Mouse (Mus musculus): ENCODE results near the gene Olfr657. TPM values are rescaled to one million over a fixed set of nuclear protein-coding genes. Genes with fewer than 3 reads are reported as not detected.

Gene Olfr657
- polyA plus RNA-seq (2016; fragmentation: Nextera tagmentation; extraction: Ambion mirVana), result not detected in 2 replicates

- Histone ChIP-seq H3K36me3 (replicated peaks) (no peaks in the 10 kb centered on the region), H3K4me3 (no peak within 1 kb of the TSS), H3K4me1 (no peaks in the 10 kb centered on the region), H3K27me3 (replicated peaks; ENCODE audit: low read depth, poor library complexity, severe bottlenecking) (no peaks in the 10 kb centered on the region), H3K9me3 (no peaks in the 10 kb centered on the region), H3K27ac (replicated peaks) (no peak within 1 kb of the TSS)
- no peak for DNase-seq (ENCODE audit: low spot score)
Observed at GRCm38 (mm10) chr7:104624494-104624893, at the start of gene Olfr657. TSS of gene Olfr657 (plus strand) at chr7:104624794.

- Histone ChIP-seq H3K27ac (replicated peaks) (no peak within 1 kb of the TSS), H3K4me3 (no peak within 1 kb of the TSS), H3K4me1 (no peaks in the 10 kb centered on the region), H3K27me3 (replicated peaks; ENCODE audit: low read depth, poor library complexity, severe bottlenecking) (no peaks in the 10 kb centered on the region), H3K36me3 (replicated peaks) (no peaks in the 10 kb centered on the region), H3K9me3 (no peaks in the 10 kb centered on the region)
- WGBS, result 81% methylated on average over 2 of the region's 2 CpGs
- DNase-seq (ENCODE audit: low spot score), result no peak
Observed at GRCm38 (mm10) chr7:104577014-104577413, 47.6 kb upstream of the Olfr657 start, which contains the start of gene Olfr653. TSS of gene Olfr653 (plus strand) at chr7:104577314.

- Histone ChIP-seq H3K4me1 (no peaks in the 10 kb centered on the region), H3K27me3 (replicated peaks; ENCODE audit: low read depth, poor library complexity, severe bottlenecking) (no peaks in the 10 kb centered on the region), H3K27ac (replicated peaks) (no peak overlapping the region), H3K4me3 (no peak overlapping the region), H3K9me3 (no peaks in the 10 kb centered on the region), H3K36me3 (replicated peaks) (no peaks in the 10 kb centered on the region)
- DNase-seq (ENCODE audit: low spot score), result no peak
- 89% methylated on average over 4 of the region's 4 CpGs for WGBS
Observed at GRCm38 (mm10) chr7:104580846-104581245, 43.7 kb upstream of the Olfr657 start.

GRCm38 (mm10) chr7:104581429-104581828 is 43.2 kb upstream of the Olfr657 start:
- H3K27ac ChIP-seq (replicated peaks), result no peak overlapping the region
- H3K27me3 ChIP-seq (replicated peaks; ENCODE audit: low read depth, poor library complexity, severe bottlenecking), result no peaks in the 10 kb centered on the region
- DNase-seq (ENCODE audit: low spot score), result no peak
- no peak overlapping the region for H3K4me3 ChIP-seq
- no peaks in the 10 kb centered on the region for H3K36me3 ChIP-seq (replicated peaks)
- no peaks in the 10 kb centered on the region for H3K9me3 ChIP-seq
- WGBS, result 89% methylated on average over 4 of the region's 4 CpGs
- H3K4me1 ChIP-seq, result no peaks in the 10 kb centered on the region

GRCm38 (mm10) chr7:104586725-104587124 is 37.9 kb upstream of the Olfr657 start, which contains the start of gene Olfr654:
TSS of gene Olfr654 (plus strand) at chr7:104587025.
- no peak for DNase-seq (ENCODE audit: low spot score)
- H3K27ac ChIP-seq (replicated peaks), result no peak within 1 kb of the TSS
- WGBS, result 91% methylated on average over 4 of the region's 4 CpGs
- no peaks in the 10 kb centered on the region for H3K9me3 ChIP-seq
- H3K36me3 ChIP-seq (replicated peaks), result no peaks in the 10 kb centered on the region
- H3K27me3 ChIP-seq (replicated peaks; ENCODE audit: low read depth, poor library complexity, severe bottlenecking), result no peaks in the 10 kb centered on the region
- H3K4me3 ChIP-seq, result no peak within 1 kb of the TSS
- H3K4me1 ChIP-seq, result no peaks in the 10 kb centered on the region

GRCm38 (mm10) chr7:104588274-104588673 is 36.3 kb upstream of the Olfr657 start:
- H3K27ac ChIP-seq (replicated peaks), result no peak overlapping the region
- no peaks in the 10 kb centered on the region for H3K27me3 ChIP-seq (replicated peaks; ENCODE audit: low read depth, poor library complexity, severe bottlenecking)
- no peaks in the 10 kb centered on the region for H3K36me3 ChIP-seq (replicated peaks)
- no peak for DNase-seq (ENCODE audit: low spot score)
- H3K4me3 ChIP-seq, result no peak overlapping the region
- WGBS, result 87% methylated on average over 5 of the region's 5 CpGs
- H3K9me3 ChIP-seq, result no peaks in the 10 kb centered on the region
- H3K4me1 ChIP-seq, result no peaks in the 10 kb centered on the region

- Histone ChIP-seq H3K27ac (replicated peaks) (no peak within 1 kb of the TSS), H3K4me1 (no peaks in the 10 kb centered on the region), H3K27me3 (replicated peaks; ENCODE audit: low read depth, poor library complexity, severe bottlenecking) (no peaks in the 10 kb centered on the region), H3K9me3 (no peaks in the 10 kb centered on the region), H3K36me3 (replicated peaks) (no peaks in the 10 kb centered on the region), H3K4me3 (no peak within 1 kb of the TSS)
- 94% methylated on average over 2 of the region's 2 CpGs for WGBS
- no peak for DNase-seq (ENCODE audit: low spot score)
Observed at GRCm38 (mm10) chr7:104601679-104602078, 22.9 kb upstream of the Olfr657 start, which contains the start of gene Olfr655. TSS of gene Olfr655 (minus strand) at chr7:104601779.

GRCm38 (mm10) chr7:104603173-104603572 is 21.4 kb upstream of the Olfr657 start:
- no peaks in the 10 kb centered on the region for H3K27me3 ChIP-seq (replicated peaks; ENCODE audit: low read depth, poor library complexity, severe bottlenecking)

GRCm38 (mm10) chr7:104604727-104605126 is 19.9 kb upstream of the Olfr657 start:
- Histone ChIP-seq H3K36me3 (replicated peaks) (no peaks in the 10 kb centered on the region), H3K9me3 (no peaks in the 10 kb centered on the region), H3K27me3 (replicated peaks; ENCODE audit: low read depth, poor library complexity, severe bottlenecking) (no peaks in the 10 kb centered on the region), H3K4me3 (no peak overlapping the region), H3K27ac (replicated peaks) (no peak overlapping the region), H3K4me1 (no peaks in the 10 kb centered on the region)
- DNase-seq (ENCODE audit: low spot score), result no peak

More at GRCm38 (mm10) chr7:104603173-104603572, 21.4 kb upstream of the Olfr657 start:
- Histone ChIP-seq H3K27ac (replicated peaks) (no peak overlapping the region), H3K4me3 (no peak overlapping the region), H3K9me3 (no peaks in the 10 kb centered on the region), H3K36me3 (replicated peaks) (no peaks in the 10 kb centered on the region), H3K4me1 (no peaks in the 10 kb centered on the region)
- DNase-seq (ENCODE audit: low spot score), result peak; percentile 50
- 4% methylated on average over 3 of the region's 3 CpGs for WGBS

- Histone ChIP-seq H3K36me3 (replicated peaks) (no peaks in the 10 kb centered on the region), H3K27ac (replicated peaks) (no peak within 1 kb of the TSS), H3K9me3 (no peaks in the 10 kb centered on the region), H3K4me3 (no peak within 1 kb of the TSS), H3K27me3 (replicated peaks; ENCODE audit: low read depth, poor library complexity, severe bottlenecking) (no peaks in the 10 kb centered on the region), H3K4me1 (no peaks in the 10 kb centered on the region)
- WGBS, result 83% methylated on average over 4 of the region's 4 CpGs
- no peak for DNase-seq (ENCODE audit: low spot score)
Observed at GRCm38 (mm10) chr7:104613655-104614054, 10.9 kb upstream of the Olfr657 start, which contains the start of gene Olfr656. TSS of gene Olfr656 (plus strand) at chr7:104613955.

GRCm38 (mm10) chr7:104646841-104647482 is 22.4 kb downstream of the Olfr657 start, which contains the start of gene Olfr658:
TSS of gene Olfr658 (minus strand) at chr7:104647305.
- Histone ChIP-seq H3K4me3 (peak within 1 kb of the TSS; percentile 50), H3K4me1 (no peaks in the 10 kb centered on the region), H3K27ac (replicated peaks) (no peak within 1 kb of the TSS), H3K27me3 (replicated peaks; ENCODE audit: low read depth, poor library complexity, severe bottlenecking) (no peaks in the 10 kb centered on the region), H3K36me3 (replicated peaks) (no peaks in the 10 kb centered on the region), H3K9me3 (no peaks in the 10 kb centered on the region)
- 26% methylated on average over 22 of the region's 22 CpGs for WGBS
- peak; percentile 77 for DNase-seq (ENCODE audit: low spot score)

- no peak within 1 kb of the TSS for H3K27ac ChIP-seq (replicated peaks)
- H3K27me3 ChIP-seq (replicated peaks; ENCODE audit: low read depth, poor library complexity, severe bottlenecking), result no peaks in the 10 kb centered on the region
- H3K9me3 ChIP-seq, result no peaks in the 10 kb centered on the region
- no peaks in the 10 kb centered on the region for H3K36me3 ChIP-seq (replicated peaks)
- no peaks in the 10 kb centered on the region for H3K4me1 ChIP-seq
- H3K4me3 ChIP-seq, result no peak within 1 kb of the TSS
- no peak for DNase-seq (ENCODE audit: low spot score)
- 88% methylated on average over 3 of the region's 3 CpGs for WGBS
Observed at GRCm38 (mm10) chr7:104666453-104666852, 41.9 kb downstream of the Olfr657 start, which contains the start of gene Olfr659. TSS of gene Olfr659 (plus strand) at chr7:104666753.

- H3K4me3 ChIP-seq, result no peak within 1 kb of the TSS
- H3K9me3 ChIP-seq, result no peaks in the 10 kb centered on the region
- H3K27ac ChIP-seq (replicated peaks), result no peak within 1 kb of the TSS
- H3K4me1 ChIP-seq, result no peaks in the 10 kb centered on the region
- no peaks in the 10 kb centered on the region for H3K36me3 ChIP-seq (replicated peaks)
- no peaks in the 10 kb centered on the region for H3K27me3 ChIP-seq (replicated peaks; ENCODE audit: low read depth, poor library complexity, severe bottlenecking)
- DNase-seq (ENCODE audit: low spot score), result no peak
- 88% methylated on average over 2 of the region's 2 CpGs for WGBS
Observed at GRCm38 (mm10) chr7:104686201-104686600, 61.6 kb downstream of the Olfr657 start, which contains the start of gene Olfr661. TSS of gene Olfr661 (plus strand) at chr7:104686501.

Data from embryonic facial prominence, embryonic 10.5 days (tissue).